Mouse (Mus musculus) myocyte (in vitro differentiated cells): ENCODE results near the gene Prkch. TPM values are rescaled to one million over a fixed set of nuclear protein-coding genes. Genes with fewer than 3 reads are reported as not detected.

ENCODE experiments used
- H3K27me3 ChIP-seq: one replicate; pipeline ENCODE4 v1.6.1; 2011; ENCODE audit not compliant: control insufficient read depth, insufficient read depth, insufficient read length
- H3K36me3 ChIP-seq: one replicate; pipeline ENCODE4 v1.6.1; 2011; ENCODE audit not compliant: control insufficient read depth, insufficient read depth
- H3K4me2 ChIP-seq: one replicate; pipeline ENCODE4 v1.6.1; 2011; ENCODE audit warnings: low read depth, control low read depth
- H3K4me3 ChIP-seq: one replicate; pipeline ENCODE4 v1.5.1; 2011; ENCODE audit warnings: mild to moderate bottlenecking, control low read depth, moderate library complexity
- H3K79me2 ChIP-seq: one replicate; pipeline ENCODE4 v1.6.1; 2011; ENCODE audit not compliant: control insufficient read depth, insufficient read depth
- H3ac ChIP-seq: one replicate; pipeline ENCODE4 v1.6.1; 2011; ENCODE audit not compliant: control insufficient read depth, insufficient read length
- CEBPB ChIP-seq: IDR thresholded peaks from 2 replicates; pipeline ENCODE4 v1.6.1; 2011; ENCODE audit warnings: mild to moderate bottlenecking, moderate library complexity; ENCODE audit not compliant: poor library complexity, insufficient read depth, severe bottlenecking
- E2F4 ChIP-seq: IDR thresholded peaks from one replicate; pipeline ENCODE4 v1.6.1; 2011; ENCODE audit warnings: mild to moderate bottlenecking, control low read depth, moderate library complexity; ENCODE audit not compliant: insufficient read depth
- MAX ChIP-seq: IDR thresholded peaks from one replicate; pipeline ENCODE4 v1.6.1; 2011; ENCODE audit warnings: low read depth, mild to moderate bottlenecking, control low read depth
- MYOD1 ChIP-seq, 3 experiments: IDR thresholded peaks; one replicate each; pipeline ENCODE4 v1.6.1; 2011; ENCODE audit warnings: control low read depth in 2 of 3, low read depth in 2 of 3, mild to moderate bottlenecking in 2 of 3, moderate library complexity in 1 of 3; ENCODE audit not compliant: insufficient read length in 2 of 3, control insufficient read depth in 1 of 3
- MYOG ChIP-seq, 3 experiments: IDR thresholded peaks; one replicate each; pipeline ENCODE4 v1.6.1; 2011; ENCODE audit warnings: control low read depth in 2 of 3, low read depth in 2 of 3, mild to moderate bottlenecking in 2 of 3; ENCODE audit not compliant: insufficient read length in 2 of 3, control insufficient read depth in 1 of 3, insufficient read depth in 1 of 3
- POLR2A ChIP-seq: IDR thresholded peaks from one replicate; pipeline ENCODE4 v1.6.1; 2011; ENCODE audit warnings: low read depth, mild to moderate bottlenecking, control low read depth, moderate library complexity; ENCODE audit not compliant: insufficient read length
- POLR2AphosphoS2 ChIP-seq: IDR thresholded peaks from one replicate; pipeline ENCODE4 v1.6.1; 2011; ENCODE audit warnings: low read depth, control low read depth; ENCODE audit not compliant: insufficient read length
- REST ChIP-seq: IDR thresholded peaks from one replicate; pipeline ENCODE4 v1.6.1; 2011; ENCODE audit warnings: mild to moderate bottlenecking, control low read depth, moderate library complexity; ENCODE audit not compliant: insufficient read depth, insufficient read length
- SRF ChIP-seq: IDR thresholded peaks from one replicate; pipeline ENCODE4 v1.6.1; 2011; ENCODE audit warnings: low read depth; ENCODE audit not compliant: control insufficient read depth, insufficient read length
- TCF12 ChIP-seq: IDR thresholded peaks from one replicate; pipeline ENCODE4 v1.6.1; 2011; ENCODE audit warnings: mild to moderate bottlenecking, control low read depth; ENCODE audit not compliant: poor library complexity, insufficient read depth, severe bottlenecking
- TCF3 ChIP-seq: IDR thresholded peaks from one replicate; pipeline ENCODE4 v1.6.1; 2011; ENCODE audit warnings: low read depth, control low read depth; ENCODE audit not compliant: insufficient read length
- USF1 ChIP-seq: IDR thresholded peaks from one replicate; pipeline ENCODE4 v1.6.1; 2011; ENCODE audit warnings: low read depth, mild to moderate bottlenecking, control low read depth, moderate library complexity
- polyA plus RNA-seq: library from polyadenylated mRNA; unstranded; fragments of >200 nt; fragmentation: generic; extraction: Trizol; gene quantifications from one replicate; pipeline ENCODE4 v1.2.1, GENCODE M21; 2012; ENCODE audit warnings: missing spikeins

Gene Prkch
- polyA plus RNA-seq, 1 experiment, result 0.10 TPM

GRCm38 (mm10) chr12:73732862-73733261 is 148.3 kb downstream of the Prkch start:
- Histone ChIP-seq H3K27me3 (no peaks in the 10 kb centered on the region), H3K79me2 (no peaks in the 10 kb centered on the region), H3K4me2 (no peak overlapping the region), H3ac (no peak overlapping the region), H3K36me3 (no peaks in the 10 kb centered on the region), H3K4me3 (no peak overlapping the region)
- no peak for TF ChIP-seq USF1
- TF ChIP-seq MYOD1 (IDR thresholded peaks at IDR 0.05; ENCODE audit: control insufficient read depth in 1 of 3, insufficient read length in 2 of 3, low read depth in 2 of 3), result no peak
- TF ChIP-seq CEBPB, result no peak
- TF ChIP-seq REST, result no peak
- TF ChIP-seq MYOG (IDR thresholded peaks at IDR 0.05; ENCODE audit: control insufficient read depth in 1 of 3, insufficient read depth in 1 of 3, insufficient read length in 2 of 3, low read depth in 2 of 3), result no peak
- TF ChIP-seq POLR2A, result no peak

GRCm38 (mm10) chr12:73736931-73737330 is 152.3 kb downstream of the Prkch start:
- Histone ChIP-seq H3K36me3 (no peaks in the 10 kb centered on the region), H3K4me2 (no peak overlapping the region), H3ac (no peak overlapping the region), H3K27me3 (no peaks in the 10 kb centered on the region), H3K79me2 (no peaks in the 10 kb centered on the region), H3K4me3 (no peak overlapping the region)
- TF ChIP-seq CEBPB, result no peak
- TF ChIP-seq REST, result no peak
- TF ChIP-seq TCF12, result no peak
- no peak for TF ChIP-seq MYOG (IDR thresholded peaks at IDR 0.05; ENCODE audit: control insufficient read depth in 1 of 3, insufficient read depth in 1 of 3, insufficient read length in 2 of 3, low read depth in 2 of 3)
- no peak for TF ChIP-seq TCF3
- TF ChIP-seq MAX, result no peak
- TF ChIP-seq POLR2AphosphoS2, result no peak
- no peak for TF ChIP-seq USF1
- TF ChIP-seq MYOD1 (IDR thresholded peaks at IDR 0.05; ENCODE audit: control insufficient read depth in 1 of 3, insufficient read length in 2 of 3, low read depth in 2 of 3), result no peak
- TF ChIP-seq E2F4, result no peak
- TF ChIP-seq SRF, result no peak
- no peak for TF ChIP-seq POLR2A

- Histone ChIP-seq H3ac (no peak overlapping the region), H3K4me3 (no peak overlapping the region), H3K4me2 (no peak overlapping the region), H3K27me3 (no peaks in the 10 kb centered on the region), H3K79me2 (no peaks in the 10 kb centered on the region), H3K36me3 (no peaks in the 10 kb centered on the region)
- no peak for TF ChIP-seq MYOG (IDR thresholded peaks at IDR 0.05; ENCODE audit: control insufficient read depth in 1 of 3, insufficient read depth in 1 of 3, insufficient read length in 2 of 3, low read depth in 2 of 3)
- no peak for TF ChIP-seq SRF
- TF ChIP-seq TCF3, result no peak
- no peak for TF ChIP-seq TCF12
- TF ChIP-seq MYOD1 (IDR thresholded peaks at IDR 0.05; ENCODE audit: control insufficient read depth in 1 of 3, insufficient read length in 2 of 3, low read depth in 2 of 3), result no peak
- TF ChIP-seq CEBPB, result no peak
- TF ChIP-seq POLR2AphosphoS2, result no peak
- no peak for TF ChIP-seq POLR2A
- TF ChIP-seq E2F4, result no peak
- TF ChIP-seq MAX, result no peak
Measured at GRCm38 (mm10) chr12:73739611-73740219, 155.1 kb downstream of the Prkch start.

- Histone ChIP-seq H3K4me3 (no peak overlapping the region), H3ac (no peak overlapping the region), H3K79me2 (no peaks in the 10 kb centered on the region), H3K4me2 (no peak overlapping the region), H3K36me3 (no peaks in the 10 kb centered on the region), H3K27me3 (no peaks in the 10 kb centered on the region)
- no peak for TF ChIP-seq TCF3
- no peak for TF ChIP-seq MYOG (IDR thresholded peaks at IDR 0.05; ENCODE audit: control insufficient read depth in 1 of 3, insufficient read depth in 1 of 3, insufficient read length in 2 of 3, low read depth in 2 of 3)
- no peak for TF ChIP-seq MYOD1 (IDR thresholded peaks at IDR 0.05; ENCODE audit: control insufficient read depth in 1 of 3, insufficient read length in 2 of 3, low read depth in 2 of 3)
- TF ChIP-seq CEBPB, result no peak
- no peak for TF ChIP-seq POLR2A
- no peak for TF ChIP-seq E2F4
- TF ChIP-seq SRF, result no peak
- no peak for TF ChIP-seq POLR2AphosphoS2
- no peak for TF ChIP-seq MAX
- no peak for TF ChIP-seq REST
- no peak for TF ChIP-seq TCF12
- TF ChIP-seq USF1, result no peak
Measured at GRCm38 (mm10) chr12:73742577-73742976, 158.0 kb downstream of the Prkch start.

GRCm38 (mm10) chr12:73743087-73743486 is 158.5 kb downstream of the Prkch start:
- TF ChIP-seq E2F4 (no peak), MYOG (IDR thresholded peaks at IDR 0.05; ENCODE audit: control insufficient read depth in 1 of 3, insufficient read depth in 1 of 3, insufficient read length in 2 of 3, low read depth in 2 of 3) (no peak), MYOD1 (IDR thresholded peaks at IDR 0.05; ENCODE audit: control insufficient read depth in 1 of 3, insufficient read length in 2 of 3, low read depth in 2 of 3) (no peak), MAX (no peak), USF1 (no peak), POLR2A (no peak), POLR2AphosphoS2 (no peak), TCF12 (no peak), REST (no peak), CEBPB (no peak)
- Histone ChIP-seq H3K36me3 (no peaks in the 10 kb centered on the region), H3K27me3 (no peaks in the 10 kb centered on the region), H3K4me3 (no peak overlapping the region), H3K79me2 (no peaks in the 10 kb centered on the region), H3K4me2 (no peak overlapping the region), H3ac (no peak overlapping the region)
